Mouse (Mus musculus) spleen, adult 2 months (tissue): Measurements from ENCODE around the gene Ivns1abp. TPM values are rescaled to one million over a fixed set of nuclear protein-coding genes. Genes with fewer than 3 reads are reported as not detected.

ENCODE experiments used
- DNase-seq, 2 experiments: peaks; one replicate each; pipeline versions ENCODE4 v3.0.0 to v3.0.0-alpha.2; 2012 to 2021; ENCODE audit warnings: low spot score in 2 of 2, low read depth in 1 of 2
- H3K27ac ChIP-seq: fragments of 200-500 bp; 2 replicates; pipeline ENCODE4 v1.5.1; 2012; ENCODE audit warnings: low read length, inconsistent platforms; ENCODE audit not compliant: insufficient read depth
- H3K27me3 ChIP-seq: fragments of 200-500 bp; 2 replicates; pipeline ENCODE4 v1.6.1; 2012; ENCODE audit warnings: mild to moderate bottlenecking, moderate library complexity, low read length, inconsistent platforms; ENCODE audit not compliant: control insufficient read depth, insufficient read depth
- H3K36me3 ChIP-seq: fragments of 200-500 bp; 2 replicates; pipeline ENCODE4 v1.6.1; 2012; ENCODE audit warnings: mild to moderate bottlenecking, low read length, inconsistent platforms; ENCODE audit not compliant: control insufficient read depth, insufficient read depth
- H3K4me1 ChIP-seq: fragments of 200-500 bp; 2 replicates; pipeline ENCODE4 v1.6.1; 2011; ENCODE audit warnings: inconsistent platforms; ENCODE audit not compliant: control insufficient read depth, insufficient read depth, insufficient read length
- H3K4me3 ChIP-seq: fragments of 200-500 bp; 2 replicates; pipeline ENCODE4 v1.5.1; 2011; ENCODE audit warnings: mild to moderate bottlenecking, inconsistent platforms; ENCODE audit not compliant: insufficient read depth, insufficient read length; ENCODE audit errors: extremely low read depth
- CTCF ChIP-seq: fragments of 200-500 bp; IDR thresholded peaks from 2 replicates; pipeline ENCODE4 v1.5.1; 2011; ENCODE audit warnings: mild to moderate bottlenecking, inconsistent platforms; ENCODE audit not compliant: insufficient read depth, insufficient read length, insufficient replicate concordance; ENCODE audit errors: extremely low read depth
- POLR2A ChIP-seq: fragments of 200-500 bp; IDR thresholded peaks from 2 replicates; pipeline ENCODE4 v1.6.1; 2011; ENCODE audit warnings: low read depth, low read length, inconsistent platforms
- WGBS: fragments of 180-500 bp; shearing (Covaris S2); methylation state at CpG from one replicate; pipeline ENCODE4 v1.1.7; 2018; 5-methylcytosine and 5-hydroxymethylcytosine counted together
- polyA plus RNA-seq: library from polyadenylated mRNA; depleted of rRNA; stranded (reverse); fragments of >200 nt; gene quantifications from 2 replicates; pipeline ENCODE4 v1.2.3, GENCODE M21; 2012

Ivns1abp gene
- polyA plus RNA-seq, 1 experiment, result 35.7 TPM

- no peaks in the 10 kb centered on the region for H3K36me3 ChIP-seq
- H3K4me1 ChIP-seq, result peaks cover 2% of the 10 kb centered on the region; the same call in 1 of the 2 replicates
- no peaks in the 10 kb centered on the region for H3K27me3 ChIP-seq
- DNase-seq, result no peak
- no peak overlapping the region for H3K27ac ChIP-seq
- TF ChIP-seq POLR2A (no peak), CTCF (no peak)
- WGBS, result 64% methylated on average over 2 of the region's 2 CpGs
- no peak overlapping the region for H3K4me3 ChIP-seq
Observed at GRCm38 (mm10) chr1:151338941-151339340, 5.3 kb upstream of the Ivns1abp start.

DNA sequence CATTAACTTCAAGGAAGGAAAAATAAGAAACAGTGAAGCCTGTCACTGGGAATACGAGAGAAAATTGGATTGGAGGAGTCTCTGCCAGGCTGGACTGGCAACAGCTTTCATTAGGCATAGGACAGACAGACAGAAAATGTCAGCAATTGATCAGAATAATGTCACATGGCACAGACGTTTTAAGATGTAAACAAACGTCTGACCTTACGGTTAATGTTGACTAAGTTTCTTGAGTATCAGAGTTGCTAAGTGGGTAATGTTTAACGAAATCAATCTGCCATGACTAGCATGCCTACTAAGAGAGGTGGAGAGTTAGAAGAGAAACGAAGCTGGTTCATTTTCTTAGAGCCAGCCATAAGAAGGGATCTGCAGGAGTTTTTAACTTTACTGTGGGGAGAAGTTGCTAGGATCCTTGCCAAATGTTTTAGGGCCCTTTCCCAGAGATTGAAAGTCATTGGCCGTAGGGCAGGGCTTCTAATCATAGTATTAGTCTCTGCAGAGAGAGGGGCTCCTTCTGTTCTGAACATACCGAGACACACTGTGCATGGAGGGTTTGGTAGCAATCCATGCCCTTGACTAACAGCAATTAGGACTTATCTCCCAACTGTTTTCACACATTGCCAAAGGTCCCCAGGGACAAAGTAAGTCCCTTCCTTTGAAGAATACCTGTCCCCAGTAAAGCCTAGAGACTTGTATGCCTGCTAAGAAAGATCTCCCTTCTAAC lies 2.8 kb upstream of the Ivns1abp start:
- H3K27ac ChIP-seq, result no peak overlapping the region
- DNase-seq, result no peak

DNA sequence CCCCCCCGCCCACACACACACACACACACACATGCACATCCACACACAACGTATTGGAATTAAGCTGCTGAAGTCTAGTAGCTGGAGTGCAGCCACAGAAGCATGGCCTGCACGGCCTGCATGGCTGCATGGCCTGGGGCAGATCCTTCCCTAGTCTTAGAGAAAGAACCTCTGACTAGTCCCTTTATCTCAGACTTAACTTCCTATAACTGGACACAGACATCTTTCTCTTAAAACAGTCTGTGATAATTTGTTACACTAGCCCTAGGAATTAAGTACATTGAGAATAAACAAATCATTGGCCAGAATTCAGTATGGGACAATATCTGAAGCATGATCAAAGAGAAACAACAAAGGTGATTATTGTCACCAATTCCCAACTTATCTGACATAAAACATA lies 2.0 kb upstream of the Ivns1abp start:
- no peaks in the 10 kb centered on the region for H3K36me3 ChIP-seq
- no peak overlapping the region for H3K27ac ChIP-seq
- peaks cover 5% of the 10 kb centered on the region for H3K4me1 ChIP-seq
- no peak for TF ChIP-seq POLR2A
- no peak for TF ChIP-seq CTCF
- WGBS, result 63% methylated on average over 3 of the region's 3 CpGs
- DNase-seq, result no peak
- no peak overlapping the region for H3K4me3 ChIP-seq
- no peaks in the 10 kb centered on the region for H3K27me3 ChIP-seq

More for the DNA sequence above, 2.8 kb upstream of the Ivns1abp start:
- H3K4me1 ChIP-seq, result peaks cover 3% of the 10 kb centered on the region
- no peaks in the 10 kb centered on the region for H3K36me3 ChIP-seq
- no peaks in the 10 kb centered on the region for H3K27me3 ChIP-seq
- 89% methylated on average over 8 of the region's 8 CpGs for WGBS
- no peak overlapping the region for H3K4me3 ChIP-seq
- TF ChIP-seq POLR2A (no peak), CTCF (no peak)

DNA sequence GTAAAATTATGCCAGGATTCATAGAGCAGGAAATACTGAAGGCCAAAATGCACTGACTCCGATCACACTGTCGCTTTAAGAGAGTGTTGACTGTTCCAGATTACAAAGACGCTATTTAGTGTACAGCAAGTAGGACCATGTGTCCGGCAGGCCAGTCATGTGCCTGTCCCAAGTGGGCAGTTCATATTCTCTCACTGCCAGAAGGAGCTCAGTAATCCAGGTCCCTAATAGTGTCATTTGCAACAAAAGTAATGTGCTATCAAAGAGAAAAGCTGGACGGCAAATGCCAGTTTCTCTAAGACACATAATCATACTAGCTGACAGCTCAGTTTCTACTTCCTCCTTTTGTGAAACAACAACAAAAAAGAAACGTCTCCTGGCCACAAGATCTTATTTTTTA lies 1.3 kb upstream of the Ivns1abp start:
- peak overlapping the region; percentile 89 for H3K4me3 ChIP-seq
- peaks cover 5% of the 10 kb centered on the region for H3K4me1 ChIP-seq
- no peaks in the 10 kb centered on the region for H3K36me3 ChIP-seq
- H3K27me3 ChIP-seq, result no peaks in the 10 kb centered on the region
- no peak; the same call in 1 of the 2 replicates for TF ChIP-seq POLR2A
- peak overlapping the region; percentile 97 for H3K27ac ChIP-seq
- WGBS, result 5% methylated on average over 6 of the region's 6 CpGs
- peak in 1 of 2 experiments; percentile 9 for DNase-seq

- WGBS, result under 1% methylated on average over 17 of the region's 17 CpGs
- Histone ChIP-seq H3K4me1 (peaks cover 7% of the 10 kb centered on the region), H3K36me3 (no peaks in the 10 kb centered on the region), H3K4me3 (peak overlapping the region; percentile 89), H3K27me3 (no peaks in the 10 kb centered on the region), H3K27ac (peak overlapping the region; percentile 97)
- TF ChIP-seq POLR2A, result no peak; the same call in 1 of the 2 replicates
- no peak for TF ChIP-seq CTCF
- DNase-seq, result peak; percentile 37 to 63
Observed at GRCm38 (mm10) chr1:151343571-151344282, 550 bp upstream of the Ivns1abp start.

DNA sequence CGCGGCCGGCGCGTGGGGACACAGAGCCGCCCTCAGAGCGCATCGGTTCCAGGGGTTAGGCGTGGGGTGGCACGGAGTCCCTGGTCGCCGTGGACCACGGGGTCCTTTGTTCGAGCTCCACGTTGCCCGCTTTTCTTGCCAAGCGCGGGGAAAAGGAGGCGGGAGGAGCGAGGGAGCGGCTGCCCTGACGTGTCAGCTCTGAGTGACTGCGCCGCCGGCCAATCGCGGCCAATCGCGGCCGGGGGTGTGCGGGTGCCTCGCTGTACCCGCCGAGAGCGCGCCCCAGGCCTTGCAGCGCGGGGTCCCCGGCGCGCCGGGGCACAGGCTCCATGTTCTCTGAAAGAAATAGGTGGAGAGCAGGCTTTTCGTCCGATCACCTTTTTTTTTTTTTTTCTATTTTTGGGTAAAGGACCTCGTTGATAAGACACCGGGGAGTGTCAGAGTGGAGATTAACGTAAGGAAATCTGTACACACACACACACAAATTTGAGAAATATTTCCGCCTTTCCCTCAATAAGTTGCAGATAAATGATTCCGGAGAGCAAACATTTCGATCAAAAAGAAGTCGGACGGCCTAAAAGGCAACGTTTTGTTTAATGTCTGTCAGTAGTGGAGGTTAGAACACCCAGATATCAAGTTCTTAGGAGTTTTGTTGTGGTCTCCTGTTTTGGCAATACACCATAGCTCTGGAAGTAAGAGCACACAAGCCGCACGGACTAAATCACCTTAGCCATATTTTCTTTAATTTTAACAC lies 1.0 kb downstream of the Ivns1abp start:
- TF ChIP-seq POLR2A (no peak), CTCF (no peak)
- H3K27me3 ChIP-seq, result no peaks in the 10 kb centered on the region
- H3K27ac ChIP-seq, result peak overlapping the region; percentile 90
- H3K36me3 ChIP-seq, result peaks cover 3% of the 10 kb centered on the region
- DNase-seq, result peak; percentile 71 to 97
- H3K4me3 ChIP-seq, result peak overlapping the region; percentile 80
- H3K4me1 ChIP-seq, result peaks cover 6% of the 10 kb centered on the region
- under 1% methylated on average over 55 of the region's 55 CpGs for WGBS
